Mouse (Mus musculus): Measurements from ENCODE around the gene Mon1b.

GRCm38 (mm10) chr8:113656681-113657298 is 21.4 kb downstream of the Mon1b start:
- TF ChIP-seq CTCF (IDR thresholded peaks at IDR 0.05; ENCODE audit: borderline replicate concordance, control insufficient read depth, extremely low read depth, insufficient read depth, low read length, poor library complexity) (no peak), POLR2A (IDR thresholded peaks at IDR 0.05; ENCODE audit: control insufficient read depth, extremely low read depth, insufficient read depth, low read length, poor library complexity) (no peak)
